Mouse (Mus musculus) megakaryocyte-erythroid progenitor cell, adult 5 weeks (primary cell): ENCODE data around the gene Zeb2. TPM values are rescaled to one million over a fixed set of nuclear protein-coding genes. Genes with fewer than 3 reads are reported as not detected.

ENCODE experiments used
- polyA plus RNA-seq: library from polyadenylated mRNA; stranded (reverse); fragments of >175 nt; gene quantifications from 2 replicates; pipeline ENCODE4 v1.2.3, GENCODE M21; 2012

Gene Zeb2
- 23.8 and 31.1 TPM in 2 replicates for polyA plus RNA-seq

GRCm38 (mm10) chr2:45117087-45117561, at the start of gene Zeb2:
Zeb2 (minus strand) TSS chr2:45117395.

Other genes with a start within 250 kb of the Zeb2 start
- 1.6 TPM in 2 replicates for gene Gtdc1, start 189.7 kb downstream of the Zeb2 start, polyA plus RNA-seq